Mouse (Mus musculus) left cerebral cortex, adult 18-20 months (tissue): ENCODE results near the gene Gripap1. TPM values are rescaled to one million over a fixed set of nuclear protein-coding genes. Genes with fewer than 3 reads are reported as not detected.
"Not testable (repeated sequence)": the region's sequence is repeated elsewhere in the genome, so short reads cannot be mapped to it uniquely, and the experiment has no call there.

Experiments used
- DNase-seq, 2 experiments: peaks; one replicate each; pipeline ENCODE4 v3.0.0; 2021 to 2022; ENCODE audit warnings: low spot score in 2 of 2, mixed read lengths in 1 of 2
- total RNA-seq, 2 experiments: library from RNA; stranded (reverse); gene quantifications; 2 replicates each; pipeline ENCODE4 v1.2.3; 2021

The Gripap1 gene
- total RNA-seq, 2 experiments from 2014 or later: 99.1 to 103 TPM

- DNase-seq: peak; percentile 48 to 61
These were observed 13.1 kb upstream of the Gripap1 start for GRCm38 (mm10) chrX:7776329-7777082.

GRCm38 (mm10) chrX:7778450-7779244 is 10.9 kb upstream of the Gripap1 start:
- no peak for DNase-seq

- no peak for DNase-seq
These were observed 10.3 kb upstream of the Gripap1 start for GRCm38 (mm10) chrX:7779294-7779693.

GRCm38 (mm10) chrX:7782603-7783092 is 6.9 kb upstream of the Gripap1 start:
- DNase-seq: no peak

- no peak for DNase-seq
These were observed 744 bp downstream of the Gripap1 start for GRCm38 (mm10) chrX:7790309-7790708.

- no peak for DNase-seq
These were observed 3.8 kb downstream of the Gripap1 start for GRCm38 (mm10) chrX:7793361-7793760.

GRCm38 (mm10) chrX:7795016-7795415 is 5.5 kb downstream of the Gripap1 start:
- DNase-seq: no peak

- no peak for DNase-seq
These were observed 7.8 kb downstream of the Gripap1 start for GRCm38 (mm10) chrX:7797327-7797726.

GRCm38 (mm10) chrX:7802157-7802556 is 12.6 kb downstream of the Gripap1 start:
- DNase-seq: not testable (repeated sequence)

GRCm38 (mm10) chrX:7815016-7815415 is 25.5 kb downstream of the Gripap1 start:
- DNase-seq: not testable (repeated sequence)

GRCm38 (mm10) chrX:7821865-7822779 is 32.6 kb downstream of the Gripap1 start, which contains the start of gene Kcnd1:
Gene Kcnd1 (plus strand): TSS chrX:7822289.
- DNase-seq: peak; percentile 21 to 29

GRCm38 (mm10) chrX:7837146-7837545 is 47.6 kb downstream of the Gripap1 start:
- DNase-seq: no peak

GRCm38 (mm10) chrX:7840842-7841162 is 51.2 kb downstream of the Gripap1 start:
- DNase-seq: no peak

GRCm38 (mm10) chrX:7841163-7842162 is 51.9 kb downstream of the Gripap1 start, which contains the start of gene Otud5:
Gene Otud5 (plus strand): TSS chrX:7841364.
- peak; percentile 86 to 92 for DNase-seq

- peak in 1 of 2 experiments; percentile 23 for DNase-seq
These were observed 52.8 kb downstream of the Gripap1 start for GRCm38 (mm10) chrX:7842318-7842717.

GRCm38 (mm10) chrX:7847845-7848244 is 58.3 kb downstream of the Gripap1 start:
- DNase-seq: peak in 1 of 2 experiments; percentile 10

GRCm38 (mm10) chrX:7854578-7854977 is 65.0 kb downstream of the Gripap1 start:
- peak; percentile 5 to 32 for DNase-seq

- DNase-seq: no peak
These were observed 69.7 kb downstream of the Gripap1 start for GRCm38 (mm10) chrX:7859191-7859753.

- no peak for DNase-seq
These were observed 73.6 kb downstream of the Gripap1 start for GRCm38 (mm10) chrX:7863181-7863580.
